Comparison of ENCODE assay signal across 19 mouse cellular contexts in the genomic region with DNA sequence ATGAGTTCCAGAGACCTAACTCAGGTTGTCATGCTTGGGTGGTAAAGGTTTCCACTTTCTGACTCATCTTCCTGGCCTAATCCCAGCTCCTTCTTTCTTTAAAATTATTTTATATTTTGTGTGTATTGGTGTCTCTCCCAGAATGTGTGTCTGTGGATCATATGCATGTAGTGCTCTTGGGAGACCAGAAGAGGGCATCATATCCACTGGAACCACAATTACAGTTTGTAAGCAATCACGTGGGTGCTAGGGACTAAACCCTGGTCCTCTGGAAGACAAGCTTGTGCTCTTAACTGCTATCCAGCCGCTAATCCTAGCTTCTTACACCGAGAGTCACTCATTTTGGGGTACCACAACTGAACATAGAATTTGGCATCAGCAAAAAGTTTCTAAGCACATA. TPM values are rescaled to one million over a fixed set of nuclear protein-coding genes. Genes with fewer than 3 reads are reported as not detected.
A peak's percentile ranks its signal among the peaks of the same experiment; 100 is the strongest.
DNase-seq lines count a peak whose midpoint lies in the region; ATAC-seq and TF ChIP-seq lines count a peak whose summit lies in the region.
"Had no signal": no experiment of that assay in that cellular context is flagged by ENCODE, and none has a peak within 500 bp of the region (broad histone marks: within the 10 kb centered on the region; RNA-seq: fewer than 3 reads in every experiment).

No protein-coding gene starts in this region.

- TF ChIP-seq CTCF in forebrain, postnatal 0 days (IDR thresholded peaks at IDR 0.05; ENCODE audit: low read depth): peak; percentile 38
- 0 out of 2 replicates have a peak, but pooled peaks have one; percentile 4 for TF ChIP-seq CTCF in liver, adult 2 months (IDR thresholded peaks at IDR 0.05; ENCODE audit: low read depth, low read length)

- 93% methylated on average over 3 of the region's 3 CpGs for WGBS in forebrain, postnatal 0 days
- WGBS in forebrain, embryonic 16.5 days: 97% methylated on average over 3 of the region's 3 CpGs
- WGBS in liver, adult 2 months: 96% methylated on average over 3 of the region's 3 CpGs
- 84% methylated on average over 3 of the region's 3 CpGs for WGBS in liver, embryonic 12.5 days (ENCODE audit: insufficient replicate concordance)

- no peaks in the 10 kb centered on the region for H3K27me3 ChIP-seq in forebrain, postnatal 0 days (ENCODE audit: insufficient read depth, low read length)
- H3K27me3 ChIP-seq in forebrain, embryonic 16.5 days (replicated peaks; ENCODE audit: control insufficient read depth, insufficient read depth, low read length): no peaks in the 10 kb centered on the region
- no peaks in the 10 kb centered on the region for H3K27me3 ChIP-seq in liver, adult 2 months (ENCODE audit: control insufficient read depth, insufficient read depth, low read length)
- H3K27me3 ChIP-seq in liver, embryonic 12.5 days (replicated peaks): no peaks in the 10 kb centered on the region
- H3K27me3 ChIP-seq: embryonic facial prominence, embryonic 12.5 days; limb, embryonic 12.5 days; midbrain, embryonic 12.5 days; stomach, embryonic 15.5 days had no signal

- H3K4me3 ChIP-seq in forebrain, postnatal 0 days (ENCODE audit: low read depth, low read length): no peak overlapping the region
- H3K4me3 ChIP-seq in forebrain, embryonic 16.5 days (replicated peaks; ENCODE audit: low read length): no peak overlapping the region
- H3K4me3 ChIP-seq in liver, adult 2 months (ENCODE audit: insufficient read depth, low read depth, low read length): no peak overlapping the region
- H3K4me3 ChIP-seq in liver, embryonic 12.5 days: no peak overlapping the region
- H3K4me3 ChIP-seq: embryonic facial prominence, embryonic 12.5 days; limb, embryonic 12.5 days; midbrain, embryonic 12.5 days; stomach, embryonic 15.5 days had no signal

- ATAC-seq in forebrain, postnatal 0 days: no peak
- ATAC-seq in forebrain, embryonic 16.5 days: no peak
- ATAC-seq in liver, embryonic 12.5 days: no peak
- ATAC-seq: hindbrain, embryonic 16.5 days had no signal

- H3K4me2 ChIP-seq in forebrain, postnatal 0 days (ENCODE audit: low read depth): no peak overlapping the region
- no peak overlapping the region for H3K4me2 ChIP-seq in forebrain, embryonic 16.5 days (ENCODE audit: low read length)
- H3K4me2 ChIP-seq in liver, embryonic 12.5 days: no peak overlapping the region
- H3K4me2 ChIP-seq: embryonic facial prominence, embryonic 12.5 days; limb, embryonic 12.5 days; midbrain, embryonic 12.5 days; stomach, embryonic 15.5 days had no signal

- H3K27ac ChIP-seq in forebrain, postnatal 0 days (ENCODE audit: low read depth, low read length): no peak overlapping the region
- no peak overlapping the region for H3K27ac ChIP-seq in forebrain, embryonic 16.5 days (ENCODE audit: low read length)
- no peak overlapping the region for H3K27ac ChIP-seq in liver, adult 2 months (replicated peaks; ENCODE audit: insufficient read depth, low read depth, low read length)
- no peak overlapping the region for H3K27ac ChIP-seq in liver, embryonic 12.5 days
- H3K27ac ChIP-seq: embryonic facial prominence, embryonic 12.5 days; limb, embryonic 12.5 days; midbrain, embryonic 12.5 days; stomach, embryonic 15.5 days had no signal

- H3K9me3 ChIP-seq in forebrain, postnatal 0 days (ENCODE audit: low read length): no peaks in the 10 kb centered on the region
- H3K9me3 ChIP-seq in forebrain, embryonic 16.5 days (ENCODE audit: control insufficient read depth, low read length): no peaks in the 10 kb centered on the region
- no peaks in the 10 kb centered on the region for H3K9me3 ChIP-seq in liver, embryonic 12.5 days (replicated peaks)
- H3K9me3 ChIP-seq: stomach, embryonic 15.5 days had no signal

- no peaks in the 10 kb centered on the region for H3K4me1 ChIP-seq in forebrain, postnatal 0 days (ENCODE audit: insufficient read depth)
- peaks cover 5% of the 10 kb centered on the region for H3K4me1 ChIP-seq in forebrain, embryonic 16.5 days (replicated peaks; ENCODE audit: control insufficient read depth, insufficient read depth, low read length)
- H3K4me1 ChIP-seq in liver, adult 2 months (ENCODE audit: control insufficient read depth, insufficient read depth, low read length): peaks cover 8% of the 10 kb centered on the region; the same call in 1 of the 2 replicates
- peaks cover 13% of the 10 kb centered on the region for H3K4me1 ChIP-seq in liver, embryonic 12.5 days
- H3K4me1 ChIP-seq: limb, embryonic 12.5 days had no signal

- peaks cover 15% of the 10 kb centered on the region; the same call in 1 of the 2 replicates for H3K79me2 ChIP-seq in liver, adult 2 months (ENCODE audit: control insufficient read depth, insufficient read depth, low read length)

- H3K36me3 ChIP-seq in forebrain, postnatal 0 days (ENCODE audit: insufficient read depth): peaks cover 33% of the 10 kb centered on the region
- H3K36me3 ChIP-seq in forebrain, embryonic 16.5 days (ENCODE audit: control insufficient read depth, insufficient read depth): peaks cover 25% of the 10 kb centered on the region
- peaks cover 42% of the 10 kb centered on the region for H3K36me3 ChIP-seq in liver, adult 2 months (ENCODE audit: control insufficient read depth, insufficient read depth, low read length)
- peaks cover 49% of the 10 kb centered on the region for H3K36me3 ChIP-seq in liver, embryonic 12.5 days

- no peak overlapping the region for H3K9ac ChIP-seq in forebrain, postnatal 0 days
- no peak overlapping the region for H3K9ac ChIP-seq in forebrain, embryonic 16.5 days (replicated peaks; ENCODE audit: low read depth, low read length)
- H3K9ac ChIP-seq in liver, adult 2 months (ENCODE audit: low read depth, low read length): no peak overlapping the region
- H3K9ac ChIP-seq in liver, embryonic 12.5 days: no peak overlapping the region
- H3K9ac ChIP-seq: embryonic facial prominence, embryonic 12.5 days; limb, embryonic 12.5 days; midbrain, embryonic 12.5 days; stomach, embryonic 15.5 days had no signal

- DNase-seq in forebrain, postnatal 0 days: no peak
- DNase-seq in liver, adult 2 months (ENCODE audit: extremely low read depth, low read depth, low spot score): no peak
- DNase-seq in A20 (ENCODE audit: low read depth, low spot score) (peak; percentile 22), MN1 (ENCODE audit: low spot score) (no peak)
- peak; percentile 6 for DNase-seq in brain, adult 2 months (ENCODE audit: low read depth, low spot score)
- no peak for DNase-seq in adrenal gland, postnatal 36 days
- DNase-seq: adrenal gland, postnatal 10 days; cerebellum, postnatal 36 days; heart, adult 18-20 months; heart, postnatal 10 days; kidney, postnatal 10 days; thymus, postnatal 36 days had no signal

- no peak for TF ChIP-seq POLR2A in liver, adult 2 months (IDR thresholded peaks at IDR 0.05; ENCODE audit: extremely low read depth, insufficient read depth, low read length)

RNA-seq across cellular contexts. Expression of a gene that starts 2.8 kb away (rescaled TPM):
- 68.2 and 70.2 TPM in 2 replicates for total RNA-seq in forebrain, postnatal 0 days (2014; rRNA removed)
- polyA plus RNA-seq in forebrain, postnatal 0 days (2015; fragmentation: Nextera tagmentation; extraction: Ambion mirVana): 65.0 and 67.3 TPM in 2 replicates
- polyA plus RNA-seq in forebrain, embryonic 16.5 days (2015; fragmentation: Nextera tagmentation; extraction: Ambion mirVana): 93.0 and 107 TPM in 2 replicates
- 79.1 and 82.7 TPM in 2 replicates for total RNA-seq in liver, adult 2 months (2014; rRNA removed)
- polyA plus RNA-seq in liver, adult 2 months (2012; rRNA removed): 20.3 and 20.9 TPM in 2 replicates
- polyA plus RNA-seq in liver, embryonic 12.5 days (2016; fragmentation: Nextera tagmentation; extraction: Ambion mirVana): 63.4 and 64.4 TPM in 2 replicates
- 100 to 1,000 TPM; 134 to 135 TPM for total RNA-seq in adrenal gland, postnatal 36 days (2021)

RNA-seq across cellular contexts. Expression of a gene that starts 24.2 kb away (rescaled TPM):
- total RNA-seq in forebrain, postnatal 0 days (2014; rRNA removed): 212 and 266 TPM in 2 replicates
- polyA plus RNA-seq in forebrain, postnatal 0 days (2015; fragmentation: Nextera tagmentation; extraction: Ambion mirVana): 357 and 391 TPM in 2 replicates
- 394 and 400 TPM in 2 replicates for polyA plus RNA-seq in forebrain, embryonic 16.5 days (2015; fragmentation: Nextera tagmentation; extraction: Ambion mirVana)
- total RNA-seq in liver, adult 2 months (2014; rRNA removed): 189 and 194 TPM in 2 replicates
- 88.9 and 96.5 TPM in 2 replicates for polyA plus RNA-seq in liver, adult 2 months (2012; rRNA removed)
- polyA plus RNA-seq in liver, embryonic 12.5 days (2016; fragmentation: Nextera tagmentation; extraction: Ambion mirVana): 336 and 348 TPM in 2 replicates
- total RNA-seq in adrenal gland, postnatal 36 days (2021): 100 to 1,000 TPM; 163 to 180 TPM

Comparison
In these comparisons a context has a peak if more than half of its experiments do, and no peak if none do; other contexts are left out.
1. DNase-seq: peak in A20 (single experiment) and brain, adult 2 months (single experiment); none in forebrain, postnatal 0 days (single experiment), liver, adult 2 months (single experiment), MN1 (single experiment) and adrenal gland, postnatal 36 days (0 of 2).